Mouse (Mus musculus): Measurements from ENCODE around the gene AI987944. TPM values are rescaled to one million over a fixed set of nuclear protein-coding genes. Genes with fewer than 3 reads are reported as not detected.
A peak's percentile ranks its signal among the peaks of the same experiment; 100 is the strongest.

The AI987944 gene
- polyA plus RNA-seq (2014; fragmentation: Nextera tagmentation; extraction: Ambion mirVana): 12.9 and 15.7 TPM in 2 replicates

GRCm38 (mm10) chr7:41393048-41393971 is at the start of gene AI987944:
AI987944 (minus strand) TSS chr7:41393379.
- H3K9me3 ChIP-seq (ENCODE audit: control insufficient read depth, low read length): no peaks in the 10 kb centered on the region
- H3K27me3 ChIP-seq (ENCODE audit: control insufficient read depth, insufficient read depth, low read length): no peaks in the 10 kb centered on the region
- WGBS: under 1% methylated on average over 25 of the region's 25 CpGs
- peak within 1 kb of the TSS; percentile 57 for H3K27ac ChIP-seq (ENCODE audit: low read depth, low read length)
- peak within 1 kb of the TSS; percentile 61; the same call in 1 of the 2 replicates for H3K9ac ChIP-seq (ENCODE audit: low read depth, low read length)
- ATAC-seq (ENCODE audit: low FRiP score, low TSS enrichment): peak; percentile 100
- H3K4me1 ChIP-seq (ENCODE audit: control insufficient read depth, insufficient read depth, low read length): no peaks in the 10 kb centered on the region
- H3K4me2 ChIP-seq (replicated peaks; ENCODE audit: low read depth, low read length): peak within 1 kb of the TSS; percentile 48
- no peaks in the 10 kb centered on the region for H3K36me3 ChIP-seq (ENCODE audit: control insufficient read depth, insufficient read depth, low read length)
- H3K4me3 ChIP-seq (ENCODE audit: low read length): peak within 1 kb of the TSS; percentile 56

DNA sequence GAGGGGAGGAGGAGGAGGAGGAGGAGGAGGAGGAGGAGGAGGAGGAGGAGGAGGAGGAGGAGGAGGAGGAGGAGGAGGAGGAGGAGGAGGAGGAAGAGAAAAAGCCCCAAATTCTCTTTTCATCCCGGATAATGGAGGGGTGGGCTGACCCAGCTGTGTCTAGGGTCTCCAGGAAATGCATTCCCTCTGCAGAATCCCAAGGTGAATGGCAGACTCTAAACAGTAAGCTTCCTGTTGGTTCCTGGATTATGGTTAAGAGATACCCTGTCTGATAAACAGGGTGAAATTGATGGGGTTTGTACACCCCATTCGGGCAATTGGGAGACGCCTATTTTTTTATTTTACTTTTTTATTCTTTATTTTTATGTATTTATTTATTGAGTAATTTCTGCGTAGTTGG is 951 bp upstream of the AI987944 start:
- no peaks in the 10 kb centered on the region for H3K36me3 ChIP-seq (ENCODE audit: control insufficient read depth, insufficient read depth, low read length)
- H3K4me3 ChIP-seq (ENCODE audit: low read length): peak overlapping the region; percentile 56; the same call in 1 of the 2 replicates
- 73% methylated on average over 4 of the region's 4 CpGs for WGBS
- ATAC-seq (ENCODE audit: low FRiP score, low TSS enrichment): no peak
- H3K27ac ChIP-seq (ENCODE audit: low read depth, low read length): no peak overlapping the region
- H3K9me3 ChIP-seq (ENCODE audit: control insufficient read depth, low read length): no peaks in the 10 kb centered on the region
- H3K4me1 ChIP-seq (ENCODE audit: control insufficient read depth, insufficient read depth, low read length): no peaks in the 10 kb centered on the region
- no peak overlapping the region for H3K9ac ChIP-seq (ENCODE audit: low read depth, low read length)
- no peaks in the 10 kb centered on the region for H3K27me3 ChIP-seq (ENCODE audit: control insufficient read depth, insufficient read depth, low read length)
- H3K4me2 ChIP-seq (replicated peaks; ENCODE audit: low read depth, low read length): no peak overlapping the region

Other genes with a start within 250 kb of the AI987944 start
- not detected in 2 replicates for gene Gm5592, start 239.5 kb downstream of the AI987944 start, polyA plus RNA-seq (2014; fragmentation: Nextera tagmentation; extraction: Ambion mirVana)
- gene Vmn2r57, start 55.3 kb upstream of the AI987944 start, polyA plus RNA-seq (2014; fragmentation: Nextera tagmentation; extraction: Ambion mirVana): 0.24 and 0.38 TPM in 2 replicates
- 0.13 TPM in 1 of 2 replicates, not detected in the other for gene Gm20449, start 106.0 kb upstream of the AI987944 start, polyA plus RNA-seq (2014; fragmentation: Nextera tagmentation; extraction: Ambion mirVana)
- gene AW146154, start 106.5 kb upstream of the AI987944 start, polyA plus RNA-seq (2014; fragmentation: Nextera tagmentation; extraction: Ambion mirVana): 9.2 and 11.5 TPM in 2 replicates
- 0.13 TPM in 1 of 2 replicates, not detected in the other for gene Gm6871, start 180.3 kb upstream of the AI987944 start, polyA plus RNA-seq (2014; fragmentation: Nextera tagmentation; extraction: Ambion mirVana)
- gene 2610021A01Rik, start 205.9 kb upstream of the AI987944 start, polyA plus RNA-seq (2014; fragmentation: Nextera tagmentation; extraction: Ambion mirVana): 11.2 and 17.6 TPM in 2 replicates
- 13.7 and 14.7 TPM in 2 replicates for gene Zfp788, start 239.8 kb upstream of the AI987944 start, polyA plus RNA-seq (2014; fragmentation: Nextera tagmentation; extraction: Ambion mirVana)

All from kidney, embryonic 14.5 days (tissue).